Mouse (Mus musculus) lung, postnatal 10 days (tissue): ENCODE data around the gene Il17re.
A peak's percentile ranks its signal among the peaks of the same experiment; 100 is the strongest.

Source experiments
- DNase-seq: peaks from one replicate; pipeline ENCODE4 v3.0.0; 2021

Gene Il17re

DNA sequence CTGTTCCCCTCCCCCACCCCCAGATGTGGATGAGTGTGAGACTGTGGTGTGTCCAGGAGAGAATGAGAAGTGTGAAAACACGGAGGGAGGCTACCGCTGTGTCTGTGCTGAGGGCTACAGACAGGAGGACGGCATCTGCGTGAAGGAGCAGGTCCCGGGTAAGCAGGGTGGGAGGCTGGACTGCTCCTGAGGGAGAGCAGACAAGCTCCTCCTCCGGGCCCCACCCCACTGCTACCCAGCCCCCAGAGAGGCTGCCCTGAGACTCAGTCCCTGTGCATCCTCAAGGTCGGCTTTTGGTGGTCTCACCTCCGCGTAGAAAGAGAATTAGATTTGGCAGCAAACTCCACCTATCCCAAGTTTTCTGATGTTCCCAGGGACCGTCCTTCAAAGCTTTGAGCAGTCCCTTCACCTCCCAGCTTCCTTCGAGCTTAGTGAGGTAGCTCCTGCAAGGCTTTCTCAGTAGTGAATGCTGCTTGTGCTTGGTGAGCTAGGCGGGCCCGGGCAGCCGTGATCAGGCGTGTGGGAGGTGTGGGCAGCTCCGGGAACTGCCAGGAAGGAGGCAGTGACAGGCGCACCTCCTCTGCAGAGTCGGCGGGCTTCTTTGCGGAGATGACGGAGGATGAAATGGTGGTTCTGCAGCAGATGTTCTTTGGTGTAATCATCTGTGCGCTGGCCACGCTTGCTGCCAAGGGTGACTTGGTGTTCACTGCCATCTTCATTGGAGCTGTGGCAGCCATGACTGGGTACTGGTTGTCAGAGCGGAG is 34.0 kb downstream of the Il17re start:
- no peak for DNase-seq

- peak; percentile 86 for DNase-seq
Observed at GRCm38 (mm10) chr6:113494258-113494788, 36.0 kb downstream of the Il17re start.

- no peak for DNase-seq
Observed at GRCm38 (mm10) chr6:113495071-113495675, 36.9 kb downstream of the Il17re start.

DNA sequence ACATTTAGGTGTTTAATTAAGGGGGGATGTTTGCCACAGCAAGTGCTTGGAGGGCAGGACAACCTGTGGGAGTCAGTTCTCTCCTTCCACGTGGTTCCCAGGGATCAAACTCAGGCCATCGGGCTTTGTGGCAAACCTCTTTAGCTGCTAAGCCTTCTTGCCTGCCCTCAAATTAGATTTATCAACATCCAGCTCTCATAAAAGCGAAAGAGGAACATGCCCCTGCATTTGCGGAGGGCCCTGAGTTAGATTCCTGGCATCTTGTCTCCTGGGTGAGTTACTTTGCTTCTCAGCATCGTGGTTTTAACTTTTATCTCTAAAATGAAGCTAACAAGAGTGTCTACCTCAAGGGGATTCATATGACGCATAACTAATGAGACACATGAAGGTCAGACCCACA is 41.1 kb downstream of the Il17re start:
- no peak for DNase-seq

- no peak for DNase-seq
Observed at GRCm38 (mm10) chr6:113501388-113502084, 43.3 kb downstream of the Il17re start, which contains the start of gene Prrt3. Gene Prrt3 (minus strand): TSS chr6:113501931.

- DNase-seq: no peak
Observed at GRCm38 (mm10) chr6:113502801-113503200, 44.5 kb downstream of the Il17re start.

DNA sequence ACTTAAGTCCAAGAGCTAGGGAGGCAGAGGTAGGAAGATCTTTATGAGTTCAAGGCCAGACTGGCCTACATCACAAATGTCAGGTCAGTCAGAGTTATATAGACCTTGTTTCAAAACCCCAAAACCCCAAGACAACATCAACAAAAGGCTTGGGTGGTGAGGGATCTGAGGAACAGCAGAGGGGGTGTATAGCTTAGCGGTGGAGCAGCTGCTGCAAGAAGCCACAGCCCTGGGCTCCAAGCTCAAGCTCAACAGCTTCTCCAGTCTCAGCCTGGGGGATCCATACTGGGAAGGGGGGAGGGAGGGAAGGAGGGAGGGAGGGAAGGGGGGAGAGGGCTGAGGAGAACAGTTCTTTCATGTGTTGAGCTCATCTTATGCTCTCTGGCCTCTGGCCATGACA is 47.4 kb downstream of the Il17re start:
- DNase-seq: no peak

DNA sequence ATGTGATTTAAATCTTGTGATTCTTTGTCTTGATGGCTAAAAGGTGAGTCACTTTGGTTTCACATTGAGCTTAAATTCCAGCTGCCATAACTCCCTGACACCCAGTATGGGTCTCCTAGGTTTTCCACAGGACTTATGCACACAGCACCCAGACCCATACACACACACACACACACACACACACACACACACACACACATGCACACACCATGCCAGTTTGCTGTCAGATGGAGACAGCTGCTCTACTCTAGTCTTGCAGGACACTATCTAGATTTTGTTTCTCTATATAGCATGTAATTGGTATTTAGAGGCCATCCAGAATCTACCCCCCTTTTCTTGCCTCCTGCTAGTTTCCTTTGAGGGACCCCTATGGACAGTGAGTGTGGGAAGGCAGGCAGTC is 48.8 kb downstream of the Il17re start:
- DNase-seq: no peak

DNA sequence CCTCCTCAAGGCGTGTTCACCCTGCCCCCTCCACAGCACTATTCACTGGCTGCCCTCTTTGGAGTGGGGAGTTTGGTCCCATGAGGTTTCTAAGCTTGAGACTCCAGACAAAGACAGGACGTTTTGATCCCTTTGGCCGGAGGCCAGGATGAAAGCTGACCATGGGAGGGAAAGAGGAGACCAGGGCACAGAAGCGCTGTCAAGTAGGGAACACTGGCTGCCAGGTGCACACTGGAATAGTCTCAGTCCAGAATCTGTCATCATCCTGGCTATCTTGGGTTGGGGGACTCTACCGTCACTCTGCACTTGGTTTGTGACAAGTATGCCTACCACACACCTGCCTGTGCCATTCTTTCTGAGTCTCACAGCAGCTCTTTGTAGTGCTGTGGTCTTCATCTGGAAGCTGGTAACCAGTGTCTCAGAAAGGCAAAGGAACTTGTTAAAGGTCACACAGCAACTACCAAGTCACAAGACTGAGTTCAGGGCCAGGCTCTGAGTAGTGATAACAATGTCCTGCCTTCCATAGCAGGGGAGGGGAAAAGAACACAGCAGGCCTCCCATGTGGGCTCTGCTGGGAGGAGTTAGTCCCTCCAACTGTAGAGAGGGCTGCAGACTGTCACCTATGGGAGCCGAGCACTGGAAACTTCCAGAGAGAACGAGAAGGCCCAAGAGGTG is 50.1 kb downstream of the Il17re start:
- no peak for DNase-seq

DNA sequence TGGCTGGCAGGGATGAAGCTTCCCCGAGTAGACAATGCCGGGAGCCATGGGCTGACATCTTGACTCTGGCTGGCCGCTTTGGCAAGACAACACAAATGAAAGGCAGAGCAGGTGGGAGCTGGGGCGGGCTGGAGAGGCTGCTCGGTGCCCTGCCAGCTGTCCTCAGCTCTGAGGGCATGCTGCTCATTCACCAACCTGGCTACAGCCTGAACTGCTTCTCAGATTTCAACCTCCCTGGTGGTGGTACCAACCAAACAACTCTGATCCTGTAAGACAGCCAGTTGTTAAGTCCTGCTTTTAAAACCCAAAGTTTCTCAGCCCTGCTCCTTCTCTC is 50.6 kb downstream of the Il17re start:
- no peak for DNase-seq

DNA sequence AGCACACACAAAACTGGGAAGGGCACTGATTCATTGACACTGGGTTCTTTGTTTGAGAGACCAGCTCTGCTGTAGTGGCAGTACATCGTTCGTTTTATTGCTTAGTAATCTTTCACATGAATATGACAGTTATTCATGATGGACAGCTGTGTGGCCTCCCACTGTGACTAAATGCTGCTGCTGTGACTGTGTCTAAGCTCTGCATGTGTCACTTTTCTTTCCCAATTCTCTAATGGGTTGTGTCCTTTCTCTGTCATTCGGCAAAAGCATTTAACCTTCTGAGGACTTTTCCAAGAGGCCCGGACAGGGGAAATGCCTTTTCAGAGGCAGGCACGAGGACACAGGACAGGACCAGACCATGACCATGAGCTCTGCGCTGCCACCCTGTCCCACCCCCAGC is 55.7 kb downstream of the Il17re start:
- no peak for DNase-seq

- DNase-seq: no peak
Observed at GRCm38 (mm10) chr6:113514600-113514999, 56.3 kb downstream of the Il17re start.

GRCm38 (mm10) chr6:113517434-113518080 is 59.3 kb downstream of the Il17re start:
- DNase-seq: no peak
